Mouse (Mus musculus) forebrain, embryonic 16.5 days (tissue): ENCODE measurements around the gene Bank1. TPM values are rescaled to one million over a fixed set of nuclear protein-coding genes. Genes with fewer than 3 reads are reported as not detected.
"Not testable (repeated sequence)": the region's sequence is repeated elsewhere in the genome, so short reads cannot be mapped to it uniquely, and the experiment has no call there.

Experiments
- ATAC-seq: fragments of 200-750 bp; cut with Nextera tagmentation; 2 replicates; pipeline ENCODE4 v1.8.0; 2017; ENCODE audit warnings: mild to moderate bottlenecking, moderate library complexity
- H3K27ac ChIP-seq: fragments of 300-500 bp; sonication (generic); 2 replicates; pipeline ENCODE4 v1.5.1; 2014; ENCODE audit warnings: low read length, control low read depth
- H3K27me3 ChIP-seq: fragments of 300-500 bp; sonication (generic); replicated peaks from 2 replicates; pipeline ENCODE4 v1.6.1; 2014; ENCODE audit warnings: low read length; ENCODE audit not compliant: control insufficient read depth, insufficient read depth
- H3K36me3 ChIP-seq: fragments of 300-500 bp; sonication (generic); 2 replicates; pipeline ENCODE4 v1.6.1; 2014; ENCODE audit not compliant: control insufficient read depth, insufficient read depth
- H3K4me1 ChIP-seq: fragments of 300-500 bp; sonication (generic); replicated peaks from 2 replicates; pipeline ENCODE4 v1.6.1; 2014; ENCODE audit warnings: low read length; ENCODE audit not compliant: control insufficient read depth, insufficient read depth
- H3K4me2 ChIP-seq: fragments of 300-500 bp; sonication (generic); 2 replicates; pipeline ENCODE4 v1.6.1; 2014; ENCODE audit warnings: mild to moderate bottlenecking, low read length, control low read depth
- H3K4me3 ChIP-seq: fragments of 300-500 bp; sonication (generic); replicated peaks from 2 replicates; pipeline ENCODE4 v1.5.1; 2014; ENCODE audit warnings: mild to moderate bottlenecking, low read length, control low read depth
- H3K9ac ChIP-seq: fragments of 300-500 bp; sonication (generic); replicated peaks from 2 replicates; pipeline ENCODE4 v1.6.1; 2014; ENCODE audit warnings: low read depth, low read length, control low read depth
- H3K9me3 ChIP-seq: fragments of 300-500 bp; sonication (generic); 2 replicates; pipeline ENCODE4 v1.6.1; 2016; ENCODE audit warnings: low read length; ENCODE audit not compliant: control insufficient read depth
- WGBS: fragments of 180-500 bp; shearing (Covaris S2); extraction: QIAGEN DNeasy Blood & Tissue Kit; methylation state at CpG from one replicate; pipeline ENCODE4 v1.1.7; 2014; 5-methylcytosine and 5-hydroxymethylcytosine counted together
- polyA plus RNA-seq: library from polyadenylated mRNA; unstranded; fragments of >200 nt; fragmentation: Nextera tagmentation; extraction: Ambion mirVana; gene quantifications from 2 replicates; pipeline ENCODE4 v1.2.1, GENCODE M21; 2015

Bank1 gene
- polyA plus RNA-seq, 1 experiment from 2014 or later, result 0.46 TPM

DNA sequence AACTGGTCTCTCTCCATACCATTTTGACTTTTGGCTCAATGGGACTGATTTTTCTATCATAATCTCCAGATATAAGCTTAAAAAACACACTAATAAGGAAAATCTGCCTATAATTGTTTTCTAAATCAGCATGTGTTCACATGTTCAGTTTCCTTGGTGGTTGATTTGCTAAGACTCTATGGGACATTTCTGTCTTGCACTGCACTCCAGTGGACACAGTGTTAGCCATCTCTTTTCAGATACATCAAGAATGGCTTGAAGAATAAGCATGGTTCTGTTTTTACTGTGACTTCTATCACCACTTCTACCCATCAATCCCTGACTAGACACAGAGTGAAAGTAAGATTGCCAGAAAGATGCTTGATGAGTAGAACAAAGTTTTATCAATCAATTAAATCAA is 4.2 kb upstream of the Bank1 start:
- Histone ChIP-seq H3K9ac (no peak overlapping the region), H3K27ac (no peak overlapping the region), H3K4me2 (no peak overlapping the region), H3K36me3 (no peaks in the 10 kb centered on the region), H3K27me3 (no peaks in the 10 kb centered on the region), H3K4me1 (no peaks in the 10 kb centered on the region), H3K4me3 (no peak overlapping the region), H3K9me3 (no peaks in the 10 kb centered on the region)
- ATAC-seq, result no peak

DNA sequence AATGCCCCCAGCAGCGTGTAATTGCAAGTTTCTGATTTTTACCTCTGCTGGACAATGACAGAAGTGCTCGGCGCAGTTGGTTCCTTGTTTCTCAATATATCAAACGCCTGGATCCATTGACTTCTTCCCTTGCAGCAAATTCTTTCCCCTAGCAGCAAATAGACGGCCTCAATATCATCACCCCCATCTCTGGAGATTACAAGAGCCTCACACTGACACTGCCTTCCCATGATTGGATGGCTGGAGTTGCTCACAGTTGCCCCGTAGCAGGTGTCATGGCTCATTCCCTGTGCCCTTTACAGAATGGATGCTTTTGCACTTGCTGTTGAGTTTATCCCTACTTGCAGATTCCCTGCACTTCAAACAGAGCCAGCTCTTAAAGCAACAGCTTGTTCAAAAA is 3.3 kb upstream of the Bank1 start:
- WGBS, result 51% methylated on average over 6 of the region's 6 CpGs
- no peak overlapping the region for H3K4me3 ChIP-seq
- H3K9me3 ChIP-seq, result no peaks in the 10 kb centered on the region
- H3K27me3 ChIP-seq, result no peaks in the 10 kb centered on the region
- H3K36me3 ChIP-seq, result no peaks in the 10 kb centered on the region
- no peak overlapping the region for H3K27ac ChIP-seq
- no peaks in the 10 kb centered on the region for H3K4me1 ChIP-seq
- H3K9ac ChIP-seq, result no peak overlapping the region
- ATAC-seq, result no peak
- no peak overlapping the region for H3K4me2 ChIP-seq

DNA sequence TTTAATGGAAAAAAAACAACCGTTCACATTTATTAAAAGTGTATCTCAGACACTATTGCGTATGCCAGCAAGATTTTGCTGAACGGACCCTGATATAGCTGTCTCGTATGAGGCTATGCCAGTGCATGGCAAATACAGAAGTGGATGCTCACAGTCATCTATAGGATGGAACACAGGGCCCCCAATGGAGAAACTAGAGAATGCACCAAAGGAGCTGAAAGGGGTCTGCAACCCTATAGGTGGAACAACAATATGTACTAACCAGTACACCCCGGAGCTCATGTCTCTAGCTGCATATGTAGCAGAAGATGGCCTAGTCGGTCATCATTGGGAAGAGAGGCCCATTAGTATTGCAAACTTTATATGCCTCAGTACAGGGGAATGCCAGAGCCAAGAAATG is 1.1 kb downstream of the Bank1 start:
- H3K4me2 ChIP-seq, H3K27me3 ChIP-seq, H3K4me1 ChIP-seq, H3K36me3 ChIP-seq, H3K9me3 ChIP-seq, H3K4me3 ChIP-seq, H3K27ac ChIP-seq, ATAC-seq, H3K9ac ChIP-seq: not testable (repeated sequence)
- 97% methylated on average over 6 of the region's 6 CpGs for WGBS

DNA sequence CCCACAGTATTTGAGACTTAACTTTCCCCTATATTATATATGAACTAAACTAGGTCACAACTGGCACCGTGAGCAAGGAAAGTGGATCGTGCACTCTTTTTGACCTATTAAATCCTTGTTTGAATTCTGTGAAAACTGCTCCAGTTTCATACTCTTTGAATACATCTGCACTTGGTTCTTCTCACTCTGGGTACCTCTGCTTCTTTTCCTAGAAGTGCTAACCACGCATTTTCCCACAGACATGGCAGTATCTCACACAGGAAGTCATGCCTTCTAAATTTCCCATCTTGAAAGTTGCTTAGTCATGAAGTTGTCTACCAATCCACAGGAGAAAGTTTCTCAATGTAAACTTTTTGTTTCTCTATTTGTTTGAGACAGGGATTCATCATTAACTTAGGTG is 3.9 kb downstream of the Bank1 start:
- Histone ChIP-seq H3K9ac (no peak overlapping the region), H3K9me3 (no peaks in the 10 kb centered on the region), H3K4me1 (no peaks in the 10 kb centered on the region), H3K36me3 (no peaks in the 10 kb centered on the region), H3K27ac (no peak overlapping the region), H3K27me3 (no peaks in the 10 kb centered on the region), H3K4me2 (no peak overlapping the region), H3K4me3 (no peak overlapping the region)
- ATAC-seq, result no peak
- WGBS, result 97% methylated on average over 3 of the region's 3 CpGs

DNA sequence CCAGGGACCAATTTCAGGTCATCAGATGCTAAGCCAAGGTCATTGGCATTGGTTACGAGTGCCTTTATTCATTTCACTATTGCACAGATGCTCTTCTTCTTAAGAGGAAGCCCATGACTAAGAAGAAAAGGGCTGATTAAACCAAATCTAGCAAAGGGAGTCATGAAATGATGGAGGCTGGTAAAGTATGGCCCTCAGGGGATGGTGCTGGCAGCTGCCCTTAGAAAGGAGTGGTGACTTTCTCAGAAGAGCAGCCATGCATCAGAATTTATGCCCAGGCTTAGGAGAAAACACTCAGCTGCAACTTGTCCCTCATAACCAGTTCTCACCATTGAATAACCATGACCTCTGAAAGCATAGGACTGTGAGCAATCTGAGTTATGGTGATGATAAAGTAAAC is 17.4 kb downstream of the Bank1 start:
- no peak overlapping the region for H3K4me3 ChIP-seq
- H3K4me1 ChIP-seq, result no peaks in the 10 kb centered on the region
- no peaks in the 10 kb centered on the region for H3K36me3 ChIP-seq
- no peak overlapping the region for H3K27ac ChIP-seq
- H3K27me3 ChIP-seq, result no peaks in the 10 kb centered on the region
- H3K9ac ChIP-seq, result no peak overlapping the region
- H3K4me2 ChIP-seq, result no peak overlapping the region
- H3K9me3 ChIP-seq, result no peaks in the 10 kb centered on the region
- ATAC-seq, result no peak
- WGBS, result 83% methylated on average over 1 of the region's 1 CpGs

DNA sequence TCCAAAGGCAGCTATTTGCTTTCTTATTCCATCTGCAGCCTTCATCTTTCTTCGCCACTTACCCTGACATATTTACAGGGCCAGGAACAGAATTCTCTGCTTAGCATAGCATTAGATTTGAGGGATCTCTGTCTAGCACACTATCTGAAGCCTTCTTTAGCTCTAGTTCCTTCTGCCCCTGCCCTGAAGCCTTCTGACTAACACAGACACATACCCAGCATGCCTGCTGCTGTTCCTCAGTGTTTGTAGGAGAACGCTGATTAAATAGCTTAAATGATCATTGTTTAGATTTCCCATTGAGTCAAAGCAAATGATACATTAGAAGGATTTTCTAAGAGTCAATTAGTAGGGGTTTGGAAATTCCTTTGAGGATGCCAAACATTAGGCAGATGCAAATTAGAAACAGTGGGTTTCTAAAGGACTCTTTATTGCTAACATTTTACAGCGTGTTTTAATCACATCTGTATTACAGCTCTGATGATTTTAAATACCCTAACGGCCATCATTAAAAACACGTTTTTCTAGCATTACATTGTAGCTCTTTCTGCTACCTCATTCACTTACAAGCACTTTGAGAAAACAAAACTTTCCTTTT is 19.2 kb downstream of the Bank1 start:
- Histone ChIP-seq H3K36me3 (no peaks in the 10 kb centered on the region), H3K9ac (no peak overlapping the region), H3K4me1 (no peaks in the 10 kb centered on the region), H3K27me3 (no peaks in the 10 kb centered on the region), H3K27ac (no peak overlapping the region), H3K9me3 (no peaks in the 10 kb centered on the region), H3K4me2 (no peak overlapping the region), H3K4me3 (no peak overlapping the region)
- 27% methylated on average over 5 of the region's 5 CpGs for WGBS
- ATAC-seq, result peak; percentile 47; the same call in 1 of the 2 replicates

DNA sequence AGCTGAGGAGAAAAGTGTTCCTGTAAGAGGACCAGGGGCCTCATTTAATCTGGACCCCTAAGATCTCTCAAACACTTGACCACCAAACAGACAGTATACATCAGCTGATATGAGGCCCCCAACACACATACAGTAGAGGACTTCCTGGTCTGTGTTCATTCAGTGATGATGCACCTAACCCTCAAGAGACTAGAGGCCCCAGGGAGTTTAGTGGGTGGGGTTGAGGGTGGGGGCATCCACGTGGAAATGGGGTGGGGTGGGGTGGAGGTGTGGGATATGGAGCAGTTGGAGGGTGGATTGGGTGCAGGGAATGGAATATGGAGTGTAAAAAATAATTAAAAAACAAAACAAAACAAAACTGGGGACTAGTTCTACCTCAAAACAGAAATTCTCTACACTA is 23.3 kb downstream of the Bank1 start:
- no peaks in the 10 kb centered on the region for H3K4me1 ChIP-seq
- 43% methylated on average over 1 of the region's 1 CpGs for WGBS
- no peak overlapping the region for H3K9ac ChIP-seq
- ATAC-seq, result no peak
- H3K4me2 ChIP-seq, result no peak overlapping the region
- H3K9me3 ChIP-seq, result no peaks in the 10 kb centered on the region
- H3K27me3 ChIP-seq, result no peaks in the 10 kb centered on the region
- no peak overlapping the region for H3K27ac ChIP-seq
- no peak overlapping the region for H3K4me3 ChIP-seq
- no peaks in the 10 kb centered on the region for H3K36me3 ChIP-seq

DNA sequence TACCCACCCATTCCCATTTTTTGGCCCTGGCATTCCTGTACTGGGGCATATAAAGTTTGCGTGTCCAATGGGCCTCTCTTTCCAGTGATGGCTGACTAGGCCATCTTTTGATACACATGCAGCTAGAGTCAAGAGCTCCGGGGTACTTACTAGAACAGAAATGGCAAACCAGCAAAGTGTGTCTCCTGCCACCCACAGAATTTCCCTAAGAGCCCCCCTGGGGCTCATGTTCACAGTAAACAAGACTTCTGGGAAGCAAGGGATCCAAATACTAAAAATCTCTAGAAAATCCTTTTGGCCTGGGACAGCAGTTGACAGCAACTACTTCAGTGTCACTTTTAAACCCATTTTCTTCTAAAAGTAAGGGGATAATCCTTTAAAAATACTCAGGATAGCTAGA is 25.1 kb downstream of the Bank1 start:
- not testable (repeated sequence) for H3K4me1 ChIP-seq, H3K4me3 ChIP-seq, ATAC-seq, H3K27me3 ChIP-seq, H3K9me3 ChIP-seq, H3K27ac ChIP-seq, H3K36me3 ChIP-seq, H3K9ac ChIP-seq, H3K4me2 ChIP-seq
- WGBS, result 88% methylated on average over 2 of the region's 2 CpGs

DNA sequence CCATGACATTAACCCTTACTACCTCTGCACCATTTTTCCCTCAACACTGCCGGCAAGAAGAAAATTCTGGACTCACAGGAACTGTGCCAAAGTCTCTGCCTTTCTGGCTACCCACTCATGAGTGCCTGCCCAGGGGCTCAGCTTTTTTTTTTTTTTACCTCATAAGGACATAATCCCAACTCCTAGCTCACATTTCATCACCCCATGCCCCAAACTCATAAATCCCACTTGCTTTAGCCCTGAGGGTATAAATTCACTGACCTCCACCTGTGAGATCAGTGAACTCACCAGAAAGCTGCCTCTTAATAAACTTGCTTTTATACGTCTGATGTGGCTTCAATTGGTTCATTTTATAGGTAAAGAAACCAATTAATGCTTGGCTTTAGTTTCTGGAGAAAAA is 28.5 kb downstream of the Bank1 start:
- no peak for ATAC-seq

DNA sequence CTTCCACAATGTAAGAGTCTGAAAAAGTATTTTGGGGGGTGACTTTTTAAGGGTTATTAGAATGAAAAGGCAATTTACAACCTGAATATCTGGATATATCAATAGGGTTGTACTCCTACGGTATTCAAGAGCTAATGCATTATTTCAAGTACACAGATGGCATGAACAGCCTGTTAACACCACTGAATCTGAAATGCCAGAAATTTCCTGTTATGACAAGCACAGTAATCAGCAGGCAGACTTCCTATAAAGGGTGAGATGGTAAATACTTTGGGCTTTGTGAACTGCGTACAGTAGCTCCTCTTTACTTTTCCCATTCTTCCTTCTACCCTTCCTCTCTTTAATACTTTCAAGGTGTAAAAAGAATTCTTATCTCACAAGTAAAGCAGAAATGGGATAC is 30.6 kb downstream of the Bank1 start:
- Histone ChIP-seq H3K9ac (no peak overlapping the region), H3K4me2 (no peak overlapping the region), H3K4me3 (no peak overlapping the region), H3K27ac (no peak overlapping the region), H3K4me1 (no peaks in the 10 kb centered on the region), H3K36me3 (no peaks in the 10 kb centered on the region), H3K27me3 (no peaks in the 10 kb centered on the region), H3K9me3 (no peaks in the 10 kb centered on the region)
- ATAC-seq, result peak; percentile 92
- WGBS, result 48% methylated on average over 2 of the region's 2 CpGs

More for the DNA sequence above, 28.5 kb downstream of the Bank1 start:
- no peak overlapping the region for H3K9ac ChIP-seq
- no peaks in the 10 kb centered on the region for H3K36me3 ChIP-seq
- no peak overlapping the region for H3K4me3 ChIP-seq
- no peaks in the 10 kb centered on the region for H3K4me1 ChIP-seq
- H3K27me3 ChIP-seq, result no peaks in the 10 kb centered on the region
- H3K27ac ChIP-seq, result no peak overlapping the region
- WGBS, result 62% methylated on average over 2 of the region's 2 CpGs
- H3K4me2 ChIP-seq, result no peak overlapping the region
- no peaks in the 10 kb centered on the region for H3K9me3 ChIP-seq
